Mouse (Mus musculus): ENCODE measurements around the gene Fastk.

Fastk gene

DNA sequence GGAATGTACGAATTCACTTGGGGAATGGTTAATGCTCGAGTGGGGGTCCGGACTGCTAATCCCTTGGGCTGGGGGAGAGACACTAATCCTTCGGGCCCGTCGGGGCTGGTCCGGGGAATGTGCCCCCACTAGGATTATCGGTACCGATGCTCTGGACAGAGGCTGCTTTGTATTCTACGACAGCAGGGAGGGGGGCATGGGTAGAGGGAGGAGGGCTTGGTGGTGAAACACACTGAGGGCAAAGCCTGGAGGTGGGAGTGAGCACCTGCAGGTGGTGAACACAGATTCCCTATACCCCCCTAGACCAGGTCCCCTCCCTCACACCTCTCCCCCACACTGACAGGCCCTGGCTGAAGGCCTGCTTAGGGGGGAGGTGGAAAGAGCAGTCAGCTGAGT is 19.1 kb downstream of the Fastk start:
- in situ Hi-C loops (cut with MboI; ENCODE audit: low pct_unique_long_range_greater_than_20kb in 1 of 2, low sequenced_read_pairs in 2 of 2, unreplicated experiment in 1 of 2) = no loop called here

DNA sequence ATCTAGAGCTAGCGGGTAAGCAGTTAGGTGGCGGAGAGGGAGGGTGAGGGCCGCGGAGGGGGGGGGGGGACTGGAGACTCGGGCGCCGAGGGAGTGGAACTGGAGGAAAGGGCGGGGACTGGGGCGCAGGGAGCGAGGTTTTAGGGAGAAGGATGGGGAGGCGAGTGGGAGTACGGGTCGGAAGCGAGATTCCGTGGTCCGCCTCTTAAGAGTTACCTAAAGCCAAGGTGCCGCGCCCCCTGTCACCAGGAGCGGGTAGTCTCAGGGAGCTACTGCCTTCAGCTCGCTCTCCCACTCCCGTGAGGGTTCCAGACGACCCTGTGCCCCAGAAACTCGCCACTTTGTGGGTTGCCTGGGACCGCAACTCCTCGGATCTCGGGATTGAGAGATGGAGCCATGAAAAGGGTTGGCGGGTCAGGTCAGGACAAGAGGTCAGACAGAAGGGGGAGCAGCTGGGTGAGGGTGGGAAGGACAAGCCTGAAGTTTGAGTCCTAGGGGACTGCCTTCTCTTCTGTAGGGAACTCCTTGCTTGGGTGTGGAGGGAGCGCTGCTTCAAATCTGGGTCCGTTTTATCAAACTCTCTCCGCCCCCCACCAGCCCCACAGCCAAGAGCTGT is 19.6 kb downstream of the Fastk start:
- in situ Hi-C loops (cut with MboI; ENCODE audit: low pct_unique_long_range_greater_than_20kb in 1 of 2, low sequenced_read_pairs in 2 of 2, unreplicated experiment in 1 of 2) = no loop called here

- in situ Hi-C loops (cut with MboI; ENCODE audit: low pct_unique_long_range_greater_than_20kb in 1 of 2, low sequenced_read_pairs in 2 of 2, unreplicated experiment in 1 of 2) = no loop called here
Observed at GRCm38 (mm10) chr5:24424861-24425411, 20.2 kb downstream of the Fastk start.

- in situ Hi-C loops (cut with MboI; ENCODE audit: low pct_unique_long_range_greater_than_20kb in 1 of 2, low sequenced_read_pairs in 2 of 2, unreplicated experiment in 1 of 2) = no loop called here
Observed at GRCm38 (mm10) chr5:24424004-24424781, 20.9 kb downstream of the Fastk start.

GRCm38 (mm10) chr5:24423129-24424003 is 21.7 kb downstream of the Fastk start, which contains the start of the genes Cdk5 and Slc4a2:
TSS of gene Cdk5 (minus strand) at chr5:24423530.
TSS of gene Slc4a2 (plus strand) at chr5:24423837.
- in situ Hi-C loops (cut with MboI; ENCODE audit: low pct_unique_long_range_greater_than_20kb in 1 of 2, low sequenced_read_pairs in 2 of 2, unreplicated experiment in 1 of 2) = no loop called here

GRCm38 (mm10) chr5:24420381-24420780 is 24.7 kb downstream of the Fastk start:
- in situ Hi-C loops (cut with MboI; ENCODE audit: low pct_unique_long_range_greater_than_20kb in 1 of 2, low sequenced_read_pairs in 2 of 2, unreplicated experiment in 1 of 2) = no loop called here

DNA sequence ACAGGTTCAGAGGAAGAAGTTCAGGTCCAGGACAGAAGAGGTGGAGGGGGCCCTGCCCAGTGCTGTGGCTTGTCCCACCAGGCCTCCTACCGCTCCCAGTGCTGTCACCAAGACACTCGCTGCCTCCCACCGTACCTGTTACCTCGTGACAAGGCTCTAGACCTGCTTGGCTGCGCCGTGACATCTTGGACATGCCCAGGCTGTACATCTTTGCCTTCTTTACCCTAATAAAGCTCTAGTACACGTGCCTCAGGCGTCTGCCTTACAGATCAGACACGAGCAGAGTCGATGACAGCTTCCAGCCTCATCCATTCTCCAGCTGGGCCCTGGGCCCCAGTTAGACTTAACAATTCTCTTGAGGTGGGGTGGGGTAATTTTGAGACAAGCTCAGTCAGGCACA is 27.5 kb downstream of the Fastk start:
- in situ Hi-C loops (cut with MboI; ENCODE audit: low pct_unique_long_range_greater_than_20kb in 1 of 2, low sequenced_read_pairs in 2 of 2, unreplicated experiment in 1 of 2) = no loop called here

DNA sequence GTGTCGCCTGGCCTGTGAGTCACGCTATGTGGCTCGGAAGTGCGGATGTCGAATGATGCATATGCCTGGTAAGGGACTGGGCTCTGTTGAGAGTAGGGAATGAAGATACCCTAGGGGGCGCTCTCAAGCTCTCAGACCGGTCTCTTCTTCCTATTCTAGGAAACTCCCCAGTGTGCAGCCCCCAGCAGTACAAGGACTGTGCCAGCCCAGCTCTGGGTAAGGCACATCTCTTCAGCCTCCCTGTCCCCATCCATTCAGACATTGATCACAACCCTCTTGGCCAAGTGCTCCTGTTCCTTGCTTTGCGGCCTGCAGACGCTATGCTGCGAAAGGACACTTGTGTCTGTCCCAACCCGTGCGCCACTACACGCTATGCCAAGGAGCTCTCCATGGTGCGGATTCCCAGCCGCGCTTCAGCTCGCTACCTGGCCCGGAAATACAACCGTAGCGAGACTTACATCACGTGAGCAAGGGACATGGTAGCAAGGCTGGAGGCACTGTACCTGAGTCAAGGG is 28.8 kb downstream of the Fastk start:
- in situ Hi-C loops (cut with MboI; ENCODE audit: low pct_unique_long_range_greater_than_20kb in 1 of 2, low sequenced_read_pairs in 2 of 2, unreplicated experiment in 1 of 2) = no loop called here

DNA sequence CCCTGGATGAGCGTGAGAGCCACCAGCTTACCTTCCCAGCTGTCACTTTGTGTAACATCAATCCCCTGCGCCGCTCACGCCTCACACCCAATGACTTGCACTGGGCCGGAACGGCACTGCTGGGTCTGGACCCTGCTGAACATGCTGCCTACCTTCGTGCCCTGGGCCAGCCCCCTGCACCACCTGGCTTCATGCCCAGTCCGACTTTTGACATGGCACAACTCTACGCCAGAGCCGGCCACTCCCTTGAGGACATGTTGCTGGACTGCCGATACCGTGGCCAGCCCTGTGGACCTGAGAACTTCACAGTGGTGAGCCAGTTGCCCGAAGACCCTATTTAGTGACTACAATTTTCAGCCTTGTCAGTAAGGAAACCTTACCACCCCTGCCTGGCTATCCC is 31.1 kb downstream of the Fastk start:
- in situ Hi-C loops (cut with MboI; ENCODE audit: low pct_unique_long_range_greater_than_20kb in 1 of 2, low sequenced_read_pairs in 2 of 2, unreplicated experiment in 1 of 2) = no loop called here

GRCm38 (mm10) chr5:24413042-24413693 is 31.9 kb downstream of the Fastk start, which contains the start of gene Asic3:
TSS of gene Asic3 (plus strand) at chr5:24413392.
- in situ Hi-C loops (cut with MboI; ENCODE audit: low pct_unique_long_range_greater_than_20kb in 1 of 2, low sequenced_read_pairs in 2 of 2, unreplicated experiment in 1 of 2) = no loop called here

GRCm38 (mm10) chr5:24412063-24412462 is 33.0 kb downstream of the Fastk start:
- in situ Hi-C loops (cut with MboI; ENCODE audit: low pct_unique_long_range_greater_than_20kb in 1 of 2, low sequenced_read_pairs in 2 of 2, unreplicated experiment in 1 of 2) = no loop called here

- in situ Hi-C loops (cut with MboI; ENCODE audit: low pct_unique_long_range_greater_than_20kb in 1 of 2, low sequenced_read_pairs in 2 of 2, unreplicated experiment in 1 of 2) = no loop called here
Observed at GRCm38 (mm10) chr5:24409466-24409865, 35.6 kb downstream of the Fastk start.

- in situ Hi-C loops (cut with MboI; ENCODE audit: low pct_unique_long_range_greater_than_20kb in 1 of 2, low sequenced_read_pairs in 2 of 2, unreplicated experiment in 1 of 2) = no loop called here
Observed at GRCm38 (mm10) chr5:24408651-24409050, 36.4 kb downstream of the Fastk start.

DNA sequence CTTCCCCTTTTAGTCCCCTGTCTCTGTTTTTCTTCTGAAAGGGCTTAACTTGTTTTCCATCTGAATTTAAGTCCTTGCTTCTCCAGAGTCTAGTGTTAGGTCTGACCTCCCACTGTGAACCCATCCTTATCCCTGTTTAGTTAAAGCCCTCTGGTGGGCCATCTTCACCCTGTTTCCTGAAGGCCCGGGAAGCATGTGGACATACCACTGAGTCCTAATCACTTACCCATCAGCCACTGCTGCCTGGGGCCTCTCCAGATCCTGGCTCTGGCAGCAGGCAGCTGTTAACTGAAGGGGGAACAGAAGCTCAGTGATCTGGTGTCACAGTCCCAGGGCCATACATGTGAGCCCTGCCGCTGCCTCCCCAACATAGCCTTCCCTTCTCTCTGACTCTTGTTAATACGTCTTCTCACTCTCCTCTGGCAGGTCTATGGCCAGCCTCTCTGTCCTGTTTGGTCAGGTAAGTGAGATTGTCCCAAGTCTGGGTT is 39.7 kb downstream of the Fastk start:
- in situ Hi-C loops (cut with MboI; ENCODE audit: low pct_unique_long_range_greater_than_20kb in 1 of 2, low sequenced_read_pairs in 2 of 2, unreplicated experiment in 1 of 2) = no loop called here

DNA sequence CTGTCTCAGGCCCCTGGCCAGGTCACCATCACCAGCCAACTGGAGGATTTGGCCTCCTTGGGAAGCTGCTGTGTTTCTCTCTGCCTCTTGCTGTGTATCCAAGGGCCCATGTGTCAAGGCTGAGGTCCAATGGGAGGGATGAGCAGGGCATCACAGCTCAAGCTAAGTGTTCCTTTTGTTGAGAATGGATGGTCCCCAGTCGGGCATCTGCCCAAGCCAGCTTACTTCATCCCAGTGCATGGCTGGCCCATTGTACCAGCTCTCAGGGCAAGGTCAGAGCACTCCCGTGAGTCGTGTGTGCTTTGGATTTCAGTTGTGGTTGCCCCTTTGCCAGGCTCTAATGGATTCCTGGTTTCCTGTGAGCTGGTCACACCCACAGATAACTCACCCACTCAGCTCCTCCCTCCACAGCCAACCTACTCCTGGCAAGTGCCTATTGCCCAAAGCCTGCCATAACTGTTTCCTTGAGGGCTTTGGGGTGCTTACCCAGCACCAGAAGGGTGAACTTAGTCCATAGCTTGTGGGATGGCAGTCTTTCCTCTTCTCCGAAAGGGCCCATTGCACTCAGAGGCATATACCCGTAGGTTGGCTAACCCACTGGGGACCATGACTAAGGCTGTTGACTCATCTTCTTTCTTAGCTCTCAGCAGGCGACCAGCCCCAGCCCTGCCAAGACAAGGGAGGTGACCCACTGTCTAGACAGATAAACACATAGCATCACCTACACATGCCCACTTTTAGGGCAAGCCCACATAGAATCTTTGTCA is 40.3 kb downstream of the Fastk start:
- in situ Hi-C loops (cut with MboI; ENCODE audit: low pct_unique_long_range_greater_than_20kb in 1 of 2, low sequenced_read_pairs in 2 of 2, unreplicated experiment in 1 of 2) = no loop called here

- in situ Hi-C loops (cut with MboI; ENCODE audit: low pct_unique_long_range_greater_than_20kb in 1 of 2, low sequenced_read_pairs in 2 of 2, unreplicated experiment in 1 of 2) = no loop called here
Observed at GRCm38 (mm10) chr5:24401969-24402368, 43.1 kb downstream of the Fastk start.

- in situ Hi-C loops (cut with MboI; ENCODE audit: low pct_unique_long_range_greater_than_20kb in 1 of 2, low sequenced_read_pairs in 2 of 2, unreplicated experiment in 1 of 2) = no loop called here
Observed at GRCm38 (mm10) chr5:24400911-24401605, 44.0 kb downstream of the Fastk start.

All from mouse embryonic stem cell (cell line).